Mouse (Mus musculus): ENCODE data around the gene Tmem87b.

Gene Tmem87b

GRCm38 (mm10) chr2:128890661-128891335 lies 72.9 kb downstream of the Tmem87b start:
- DNase-seq = no peak

GRCm38 (mm10) chr2:128892180-128892721 lies 74.3 kb downstream of the Tmem87b start:
- DNase-seq = no peak

- no peak for DNase-seq
These were observed 84.9 kb downstream of the Tmem87b start for GRCm38 (mm10) chr2:128902843-128903242.

GRCm38 (mm10) chr2:128903661-128904060 lies 85.7 kb downstream of the Tmem87b start:
- DNase-seq = no peak
